Mouse (Mus musculus) bone marrow macrophage, adult 2 months (primary cell): ENCODE measurements around the gene Elmo1. TPM values are rescaled to one million over a fixed set of nuclear protein-coding genes. Genes with fewer than 3 reads are reported as not detected.

Source experiments
- H3K27ac ChIP-seq: 2 replicates; pipeline ENCODE4 v1.5.1; 2012; ENCODE audit warnings: low read depth, low read length; ENCODE audit not compliant: insufficient read depth
- H3K4me1 ChIP-seq: 2 replicates; pipeline ENCODE4 v1.6.1; 2012; ENCODE audit warnings: low read length; ENCODE audit not compliant: control insufficient read depth, insufficient read depth
- H3K4me3 ChIP-seq: 2 replicates; pipeline ENCODE4 v1.5.1; 2012; ENCODE audit warnings: mild to moderate bottlenecking, low read length, moderate library complexity; ENCODE audit not compliant: insufficient read depth
- CTCF ChIP-seq: IDR thresholded peaks from 2 replicates; pipeline ENCODE4 v1.5.1; 2012; ENCODE audit warnings: low read depth, mild to moderate bottlenecking, low read length, moderate library complexity
- POLR2A ChIP-seq: IDR thresholded peaks from 2 replicates; pipeline ENCODE4 v1.6.1; 2012; ENCODE audit warnings: mild to moderate bottlenecking, low read depth, low read length, borderline replicate concordance
- polyA plus RNA-seq: library from polyadenylated mRNA; stranded (reverse); fragments of >200 nt; gene quantifications from 2 replicates; pipeline ENCODE4 v1.2.4, GENCODE M21; 2012; ENCODE audit not compliant: missing spikeins, insufficient read depth, insufficient read length

Gene Elmo1
- polyA plus RNA-seq, 1 experiment: 60.9 TPM

GRCm38 (mm10) chr13:20150130-20150835 is 59.9 kb downstream of the Elmo1 start:
- no peak overlapping the region for H3K4me3 ChIP-seq
- H3K27ac ChIP-seq: no peak overlapping the region
- TF ChIP-seq POLR2A: no peak
- no peak for TF ChIP-seq CTCF
- H3K4me1 ChIP-seq: peaks cover 35% of the 10 kb centered on the region

- peak overlapping the region; percentile 21; the same call in 1 of the 2 replicates for H3K4me3 ChIP-seq
Observed at GRCm38 (mm10) chr13:20151302-20151978, 61.0 kb downstream of the Elmo1 start.

GRCm38 (mm10) chr13:20157059-20157458 is 66.7 kb downstream of the Elmo1 start:
- Histone ChIP-seq H3K27ac (no peak overlapping the region), H3K4me3 (no peak overlapping the region), H3K4me1 (peaks cover 40% of the 10 kb centered on the region)
- TF ChIP-seq POLR2A: no peak
- TF ChIP-seq CTCF: no peak

More at GRCm38 (mm10) chr13:20151302-20151978, 61.0 kb downstream of the Elmo1 start:
- TF ChIP-seq CTCF (no peak), POLR2A (no peak)
- peaks cover 33% of the 10 kb centered on the region for H3K4me1 ChIP-seq
- peak overlapping the region; percentile 90 for H3K27ac ChIP-seq

DNA sequence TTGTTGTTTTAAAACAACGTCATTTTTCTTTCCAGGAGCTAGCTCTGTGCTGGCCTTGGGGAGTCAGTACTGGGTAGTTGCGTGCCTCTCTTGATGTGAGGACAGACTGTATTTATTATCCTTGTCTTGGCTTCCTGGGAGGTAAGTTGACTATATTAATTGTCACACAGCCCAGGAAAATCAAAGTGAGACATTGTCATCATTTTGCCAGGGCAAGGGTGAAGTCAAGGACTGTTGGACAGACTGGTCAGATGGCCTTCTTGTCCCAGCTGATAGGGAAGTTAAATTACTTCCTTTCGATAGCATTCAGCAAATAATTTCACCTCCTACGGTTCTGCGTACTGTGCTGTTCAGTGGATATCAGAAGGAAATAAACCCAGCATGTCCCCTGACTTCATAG is 67.1 kb downstream of the Elmo1 start:
- H3K4me1 ChIP-seq: peaks cover 36% of the 10 kb centered on the region

GRCm38 (mm10) chr13:20163339-20163954 is 73.1 kb downstream of the Elmo1 start:
- no peak overlapping the region for H3K27ac ChIP-seq
- peaks cover 19% of the 10 kb centered on the region for H3K4me1 ChIP-seq
- TF ChIP-seq POLR2A (no peak), CTCF (no peak)
- H3K4me3 ChIP-seq: no peak overlapping the region

More for the DNA sequence above, 67.1 kb downstream of the Elmo1 start:
- no peak overlapping the region for H3K27ac ChIP-seq
- no peak overlapping the region for H3K4me3 ChIP-seq
- TF ChIP-seq CTCF: no peak
- TF ChIP-seq POLR2A: no peak

DNA sequence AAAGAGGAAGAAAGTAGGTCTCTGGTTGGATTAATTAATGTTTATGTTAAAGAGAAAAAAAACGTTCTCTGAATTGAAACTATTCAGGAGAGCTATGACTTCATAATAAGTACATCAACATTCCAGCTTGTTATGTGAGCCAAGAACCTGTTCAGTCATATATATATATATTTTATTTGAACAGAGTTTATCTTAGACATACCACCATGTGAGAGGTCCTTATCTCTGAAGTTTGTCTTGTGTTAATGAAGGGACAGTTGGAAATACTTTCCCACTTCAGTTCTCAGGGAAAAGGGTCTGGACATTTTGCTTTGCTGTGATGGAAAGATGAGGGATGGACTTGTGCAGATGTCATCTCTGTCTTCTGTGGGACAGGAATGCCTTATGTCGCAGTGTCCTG is 74.4 kb downstream of the Elmo1 start:
- TF ChIP-seq POLR2A (no peak), CTCF (no peak)
- H3K4me1 ChIP-seq: peaks cover 13% of the 10 kb centered on the region
- H3K27ac ChIP-seq: no peak overlapping the region
- H3K4me3 ChIP-seq: no peak overlapping the region

DNA sequence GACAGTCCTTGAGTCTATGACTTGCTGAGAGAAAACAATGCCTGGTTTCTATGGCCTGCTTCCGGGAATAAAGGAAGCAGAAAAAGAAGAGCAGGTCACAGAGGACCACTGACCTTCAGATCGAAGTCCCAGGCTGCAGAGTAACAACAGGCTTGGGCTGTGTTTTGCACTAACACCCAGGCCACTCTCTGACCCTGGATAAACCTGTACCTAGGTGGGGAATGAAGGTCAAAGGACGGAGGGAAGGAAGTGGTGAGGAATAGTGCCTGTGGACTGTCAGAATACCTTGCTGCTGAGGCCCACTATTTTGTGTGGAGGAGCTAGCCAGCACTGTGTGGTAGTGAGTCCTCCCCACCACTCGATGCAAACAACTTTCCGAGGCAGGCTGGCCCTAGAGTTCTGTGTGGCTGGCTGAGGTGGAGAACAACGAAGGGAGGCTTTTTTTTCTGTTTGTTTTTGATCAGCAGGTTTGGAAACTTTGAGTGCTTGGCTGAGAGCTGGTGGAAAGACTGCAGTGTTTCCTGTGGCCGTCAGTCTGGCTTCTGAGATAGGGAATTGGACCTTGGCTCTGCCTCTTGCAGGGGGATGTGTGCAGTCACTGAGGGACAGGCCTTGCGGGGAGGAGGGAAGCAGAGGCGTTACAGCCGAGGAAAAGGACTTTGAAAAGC is 83.7 kb downstream of the Elmo1 start:
- no peak overlapping the region for H3K4me3 ChIP-seq
- TF ChIP-seq CTCF (no peak), POLR2A (no peak)
- H3K4me1 ChIP-seq: peaks cover 28% of the 10 kb centered on the region
- H3K27ac ChIP-seq: no peak overlapping the region

GRCm38 (mm10) chr13:20174655-20175280 is 84.4 kb downstream of the Elmo1 start:
- H3K27ac ChIP-seq: no peak overlapping the region

DNA sequence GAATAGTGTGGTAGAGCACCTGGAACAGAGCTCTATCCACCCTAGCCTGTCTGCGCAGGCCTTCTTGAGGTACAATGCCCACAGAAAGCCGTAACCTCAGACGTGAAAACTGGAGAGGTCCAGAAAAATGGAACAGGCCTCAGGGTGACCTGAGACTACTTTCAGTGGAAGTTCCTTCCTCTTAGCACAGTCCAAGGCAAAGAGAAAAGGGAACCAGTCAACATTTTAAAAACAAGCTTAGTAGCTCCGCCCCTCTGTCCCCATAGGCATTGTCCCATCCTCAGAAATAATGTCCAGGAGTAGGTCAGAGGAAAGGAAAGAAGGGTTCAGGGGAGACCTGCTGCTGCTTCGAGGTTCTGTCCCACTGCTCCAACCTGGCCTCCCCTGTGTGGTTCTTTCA is 90.3 kb downstream of the Elmo1 start:
- Histone ChIP-seq H3K4me3 (no peak overlapping the region), H3K4me1 (peaks cover 48% of the 10 kb centered on the region), H3K27ac (peak overlapping the region; percentile 94)
- TF ChIP-seq POLR2A: no peak
- no peak for TF ChIP-seq CTCF

More at GRCm38 (mm10) chr13:20174655-20175280, 84.4 kb downstream of the Elmo1 start:
- no peak overlapping the region for H3K4me3 ChIP-seq
- peaks cover 30% of the 10 kb centered on the region for H3K4me1 ChIP-seq
- no peak for TF ChIP-seq POLR2A
- no peak for TF ChIP-seq CTCF

GRCm38 (mm10) chr13:20181321-20181720 is 90.9 kb downstream of the Elmo1 start:
- peaks cover 48% of the 10 kb centered on the region for H3K4me1 ChIP-seq
- TF ChIP-seq POLR2A: no peak
- TF ChIP-seq CTCF: no peak
- H3K27ac ChIP-seq: peak overlapping the region; percentile 94
- no peak overlapping the region for H3K4me3 ChIP-seq
